Mouse (Mus musculus) intestine, embryonic 14.5 days (tissue): ENCODE measurements around the gene Ccdc51. TPM values are rescaled to one million over a fixed set of nuclear protein-coding genes. Genes with fewer than 3 reads are reported as not detected.

ENCODE experiments used
- ATAC-seq: fragments of 200-750 bp; cut with Nextera tagmentation; replicated peaks from 2 replicates; pipeline ENCODE4 v1.8.0; 2017; ENCODE audit warnings: low read depth, moderate number of reproducible peaks, moderate TSS enrichment, moderate library complexity; ENCODE audit not compliant: low FRiP score, low TSS enrichment
- DNase-seq: peaks from one replicate; pipeline ENCODE4 v3.0.0-alpha.2; 2018; ENCODE audit warnings: low spot score
- H3K27ac ChIP-seq: fragments of 300-500 bp; sonication (generic); 2 replicates; pipeline ENCODE4 v1.5.1; 2014; ENCODE audit warnings: low read depth, mild to moderate bottlenecking, control low read depth
- H3K27me3 ChIP-seq: fragments of 300-500 bp; sonication (generic); replicated peaks from 2 replicates; pipeline ENCODE4 v1.6.1; 2014; ENCODE audit warnings: low read length, control low read depth; ENCODE audit not compliant: control insufficient read depth, insufficient read depth
- H3K36me3 ChIP-seq: fragments of 300-500 bp; sonication (generic); 2 replicates; pipeline ENCODE4 v1.6.1; 2014; ENCODE audit warnings: low read length, control low read depth; ENCODE audit not compliant: control insufficient read depth, insufficient read depth
- H3K4me1 ChIP-seq: fragments of 300-500 bp; sonication (generic); replicated peaks from 2 replicates; pipeline ENCODE4 v1.6.1; 2014; ENCODE audit warnings: low read length, control low read depth, mixed read lengths; ENCODE audit not compliant: control insufficient read depth, insufficient read depth
- H3K4me2 ChIP-seq: fragments of 300-500 bp; sonication (generic); 2 replicates; pipeline ENCODE4 v1.6.1; 2014; ENCODE audit warnings: low read length
- H3K4me3 ChIP-seq: fragments of 300-500 bp; sonication (generic); 2 replicates; pipeline ENCODE4 v1.5.1; 2014; ENCODE audit warnings: low read depth, low read length, control low read depth, mixed read lengths
- H3K9ac ChIP-seq: fragments of 300-500 bp; sonication (generic); 2 replicates; pipeline ENCODE4 v1.6.1; 2014; ENCODE audit warnings: mild to moderate bottlenecking, low read length
- H3K9me3 ChIP-seq: fragments of 300-500 bp; sonication (generic); 2 replicates; pipeline ENCODE4 v1.6.1; 2016; ENCODE audit warnings: low read length, control low read depth; ENCODE audit not compliant: control insufficient read depth
- WGBS: fragments of 180-500 bp; shearing (Covaris S2); extraction: QIAGEN DNeasy Blood & Tissue Kit; methylation state at CpG from one replicate; pipeline ENCODE4 v1.1.7; 2014; 5-methylcytosine and 5-hydroxymethylcytosine counted together
- polyA plus RNA-seq: library from polyadenylated mRNA; unstranded; fragments of >200 nt; fragmentation: Nextera tagmentation; extraction: Ambion mirVana; gene quantifications from 2 replicates; pipeline ENCODE4 v1.2.1, GENCODE M21; 2014

Ccdc51 gene
- polyA plus RNA-seq, 1 experiment from 2014 or later: 12.9 TPM

GRCm38 (mm10) chr9:109105011-109105410, 22.7 kb downstream of the Ccdc51 start:
- no peak for ATAC-seq
- no peak overlapping the region for H3K27ac ChIP-seq
- H3K9ac ChIP-seq: no peak overlapping the region
- no peak overlapping the region for H3K4me2 ChIP-seq
- WGBS: 74% methylated on average over 12 of the region's 12 CpGs
- H3K36me3 ChIP-seq: peaks cover 75% of the 10 kb centered on the region
- no peaks in the 10 kb centered on the region for H3K4me1 ChIP-seq
- DNase-seq: no peak
- H3K9me3 ChIP-seq: no peaks in the 10 kb centered on the region
- no peak overlapping the region for H3K4me3 ChIP-seq
- H3K27me3 ChIP-seq: no peaks in the 10 kb centered on the region

GRCm38 (mm10) chr9:109105648-109106047, 23.4 kb downstream of the Ccdc51 start:
- 92% methylated on average over 12 of the region's 12 CpGs for WGBS
- Histone ChIP-seq H3K4me2 (no peak overlapping the region), H3K4me3 (no peak overlapping the region), H3K27ac (no peak overlapping the region), H3K9ac (no peak overlapping the region), H3K27me3 (no peaks in the 10 kb centered on the region), H3K4me1 (no peaks in the 10 kb centered on the region), H3K9me3 (no peaks in the 10 kb centered on the region), H3K36me3 (peaks cover 75% of the 10 kb centered on the region)
- ATAC-seq: no peak
- DNase-seq: no peak

GRCm38 (mm10) chr9:109107341-109107740, 25.0 kb downstream of the Ccdc51 start:
- H3K36me3 ChIP-seq: peaks cover 82% of the 10 kb centered on the region
- no peak overlapping the region for H3K4me3 ChIP-seq
- H3K4me2 ChIP-seq: no peak overlapping the region
- WGBS: 58% methylated on average over 5 of the region's 6 CpGs
- no peak overlapping the region for H3K27ac ChIP-seq
- H3K4me1 ChIP-seq: no peaks in the 10 kb centered on the region
- H3K9ac ChIP-seq: no peak overlapping the region
- no peaks in the 10 kb centered on the region for H3K27me3 ChIP-seq
- no peaks in the 10 kb centered on the region for H3K9me3 ChIP-seq
- DNase-seq (no peak), ATAC-seq (no peak)

GRCm38 (mm10) chr9:109110240-109110639, 27.9 kb downstream of the Ccdc51 start:
- H3K4me1 ChIP-seq: no peaks in the 10 kb centered on the region
- H3K4me2 ChIP-seq: no peak overlapping the region
- no peak for ATAC-seq
- no peak overlapping the region for H3K4me3 ChIP-seq
- H3K9ac ChIP-seq: no peak overlapping the region
- H3K36me3 ChIP-seq: peaks cover 86% of the 10 kb centered on the region
- WGBS: 93% methylated on average over 11 of the region's 11 CpGs
- no peaks in the 10 kb centered on the region for H3K9me3 ChIP-seq
- no peak overlapping the region for H3K27ac ChIP-seq
- DNase-seq: no peak
- H3K27me3 ChIP-seq: no peaks in the 10 kb centered on the region

GRCm38 (mm10) chr9:109111101-109111500, 28.8 kb downstream of the Ccdc51 start:
- no peak for ATAC-seq
- WGBS: 90% methylated on average over 4 of the region's 4 CpGs

GRCm38 (mm10) chr9:109111591-109111990, 29.3 kb downstream of the Ccdc51 start:
- H3K27ac ChIP-seq: no peak overlapping the region
- H3K9ac ChIP-seq: no peak overlapping the region
- 96% methylated on average over 9 of the region's 9 CpGs for WGBS
- H3K27me3 ChIP-seq: no peaks in the 10 kb centered on the region
- no peak overlapping the region for H3K4me3 ChIP-seq
- ATAC-seq (no peak), DNase-seq (no peak)
- H3K4me1 ChIP-seq: no peaks in the 10 kb centered on the region
- no peaks in the 10 kb centered on the region for H3K9me3 ChIP-seq
- no peak overlapping the region for H3K4me2 ChIP-seq
- H3K36me3 ChIP-seq: peaks cover 88% of the 10 kb centered on the region

More at GRCm38 (mm10) chr9:109111101-109111500, 28.8 kb downstream of the Ccdc51 start:
- H3K27me3 ChIP-seq: no peaks in the 10 kb centered on the region
- H3K36me3 ChIP-seq: peaks cover 88% of the 10 kb centered on the region
- H3K4me1 ChIP-seq: no peaks in the 10 kb centered on the region
- no peak overlapping the region for H3K9ac ChIP-seq
- H3K4me2 ChIP-seq: no peak overlapping the region
- no peak overlapping the region for H3K4me3 ChIP-seq
- H3K9me3 ChIP-seq: no peaks in the 10 kb centered on the region
- no peak overlapping the region for H3K27ac ChIP-seq
- DNase-seq: no peak

- no peaks in the 10 kb centered on the region for H3K4me1 ChIP-seq
- no peak overlapping the region for H3K4me3 ChIP-seq
- H3K9me3 ChIP-seq: no peaks in the 10 kb centered on the region
- peaks cover 98% of the 10 kb centered on the region for H3K36me3 ChIP-seq
- H3K27me3 ChIP-seq: no peaks in the 10 kb centered on the region
- WGBS: 90% methylated on average over 8 of the region's 8 CpGs
- no peak overlapping the region for H3K4me2 ChIP-seq
- no peak for DNase-seq
- ATAC-seq: no peak
- H3K9ac ChIP-seq: no peak overlapping the region
- H3K27ac ChIP-seq: no peak overlapping the region
These were observed 31.0 kb downstream of the Ccdc51 start for GRCm38 (mm10) chr9:109113331-109113730.

- no peak for ATAC-seq
- H3K27me3 ChIP-seq: no peaks in the 10 kb centered on the region
- H3K9ac ChIP-seq: no peak overlapping the region
- no peaks in the 10 kb centered on the region for H3K9me3 ChIP-seq
- H3K4me3 ChIP-seq: no peak overlapping the region
- no peak overlapping the region for H3K4me2 ChIP-seq
- no peak overlapping the region for H3K27ac ChIP-seq
- no peaks in the 10 kb centered on the region for H3K4me1 ChIP-seq
- DNase-seq: no peak
- 94% methylated on average over 11 of the region's 11 CpGs for WGBS
- peaks cover 97% of the 10 kb centered on the region for H3K36me3 ChIP-seq
These were observed 32.0 kb downstream of the Ccdc51 start for GRCm38 (mm10) chr9:109114276-109114675.

- Histone ChIP-seq H3K4me2 (no peak overlapping the region), H3K27ac (no peak overlapping the region), H3K4me1 (no peaks in the 10 kb centered on the region), H3K9ac (no peak overlapping the region), H3K27me3 (no peaks in the 10 kb centered on the region), H3K36me3 (peaks cover 97% of the 10 kb centered on the region), H3K4me3 (no peak overlapping the region), H3K9me3 (no peaks in the 10 kb centered on the region)
- DNase-seq (no peak), ATAC-seq (no peak)
- WGBS: 84% methylated on average over 7 of the region's 7 CpGs
These were observed 32.6 kb downstream of the Ccdc51 start for GRCm38 (mm10) chr9:109114871-109115270.
